Comparison of ENCODE assay signal across 11 mouse cellular contexts in the genomic region with DNA sequence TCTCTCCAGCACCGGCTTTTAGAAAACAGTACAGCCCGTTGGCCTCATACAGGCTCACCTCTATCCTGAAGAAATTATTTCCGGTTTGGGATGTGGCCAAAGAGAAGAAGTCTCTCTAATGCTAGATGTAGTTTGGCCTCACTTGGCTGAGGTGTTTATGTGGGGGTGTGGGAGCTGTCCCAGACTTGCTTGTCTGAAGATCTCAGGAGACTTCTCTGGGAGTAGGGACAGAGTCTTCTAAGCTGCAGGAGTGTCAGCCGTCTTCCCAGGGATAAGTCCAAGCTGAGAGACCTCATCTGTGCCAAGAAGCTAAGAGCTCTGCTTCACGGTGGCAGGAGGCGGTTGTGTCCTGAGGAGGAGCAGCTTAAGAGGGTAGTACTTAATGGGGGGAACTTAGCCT. TPM values are rescaled to one million over a fixed set of nuclear protein-coding genes. Genes with fewer than 3 reads are reported as not detected.
DNase-seq lines count a peak whose midpoint lies in the region; ATAC-seq and TF ChIP-seq lines count a peak whose summit lies in the region.
"Had no signal": no experiment of that assay in that cellular context is flagged by ENCODE, and none has a peak within 500 bp of the region (broad histone marks: within the 10 kb centered on the region; RNA-seq: fewer than 3 reads in every experiment).

No protein-coding gene starts in this region.

- H3K4me2 ChIP-seq in midbrain, postnatal 0 days (ENCODE audit: low read depth, low read length, poor library complexity, severe bottlenecking) = no peak overlapping the region
- H3K4me2 ChIP-seq in hindbrain, embryonic 15.5 days = no peak overlapping the region
- H3K4me2 ChIP-seq: embryonic facial prominence, embryonic 15.5 days; lung, embryonic 15.5 days had no signal

- TF ChIP-seq POLR2A in thymus, adult 2 months (IDR thresholded peaks at IDR 0.05; ENCODE audit: control insufficient read depth, extremely low read depth, insufficient read depth, low read length, poor library complexity) = no peak

- peak; percentile 34 for DNase-seq in cerebellum, adult 9-11 months
- no peak for DNase-seq in cerebellum, adult 9-10 months
- DNase-seq in midbrain, embryonic 10.5 days (ENCODE audit: low spot score) = peak; percentile 28
- DNase-seq in midbrain, postnatal 0 days (ENCODE audit: low spot score) = no peak
- peak; percentile 57 for DNase-seq in testis, postnatal 14 days (ENCODE audit: low spot score)
- no peak for DNase-seq in thymus, adult 2 months
- no peak for DNase-seq in urinary bladder, postnatal 4 days (ENCODE audit: low spot score in 2 of 2)
- DNase-seq: layer of hippocampus, postnatal 36 days had no signal

- no peak for TF ChIP-seq CTCF in midbrain, postnatal 0 days (IDR thresholded peaks at IDR 0.05)
- no peak for TF ChIP-seq CTCF in thymus, adult 2 months (IDR thresholded peaks at IDR 0.05; ENCODE audit: borderline replicate concordance, control insufficient read depth, extremely low read depth, insufficient read depth, low read length, poor library complexity)

- peaks cover 88% of the 10 kb centered on the region for H3K4me1 ChIP-seq in midbrain, embryonic 10.5 days
- H3K4me1 ChIP-seq in midbrain, postnatal 0 days (ENCODE audit: insufficient read depth, low read length) = peaks cover 34% of the 10 kb centered on the region
- peaks cover 53% of the 10 kb centered on the region for H3K4me1 ChIP-seq in hindbrain, embryonic 15.5 days (replicated peaks)
- H3K4me1 ChIP-seq in thymus, adult 2 months (replicated peaks; ENCODE audit: control insufficient read depth, insufficient read depth, low read length) = peaks cover 30% of the 10 kb centered on the region

- H3K9ac ChIP-seq in midbrain, postnatal 0 days (replicated peaks; ENCODE audit: low read length, poor library complexity, severe bottlenecking) = no peak overlapping the region; the same call in 1 of the 2 replicates
- H3K9ac ChIP-seq in hindbrain, embryonic 15.5 days = no peak overlapping the region
- H3K9ac ChIP-seq: embryonic facial prominence, embryonic 15.5 days; lung, embryonic 15.5 days had no signal

- H3K27me3 ChIP-seq in midbrain, embryonic 10.5 days (ENCODE audit: low read depth, poor library complexity, severe bottlenecking) = no peaks in the 10 kb centered on the region
- no peaks in the 10 kb centered on the region for H3K27me3 ChIP-seq in midbrain, postnatal 0 days (ENCODE audit: insufficient read depth, low read length)
- no peaks in the 10 kb centered on the region for H3K27me3 ChIP-seq in hindbrain, embryonic 15.5 days
- no peaks in the 10 kb centered on the region for H3K27me3 ChIP-seq in thymus, adult 2 months (ENCODE audit: control insufficient read depth, insufficient read depth, low read length)
- H3K27me3 ChIP-seq: embryonic facial prominence, embryonic 15.5 days; lung, embryonic 15.5 days had no signal

- ATAC-seq in midbrain, postnatal 0 days (ENCODE audit: low FRiP score) = no peak
- no peak for ATAC-seq in hindbrain, embryonic 15.5 days (ENCODE audit: low FRiP score, low read depth)

- peaks cover 18% of the 10 kb centered on the region for H3K36me3 ChIP-seq in midbrain, embryonic 10.5 days
- H3K36me3 ChIP-seq in midbrain, postnatal 0 days (ENCODE audit: insufficient read depth, low read length) = no peaks in the 10 kb centered on the region
- no peaks in the 10 kb centered on the region for H3K36me3 ChIP-seq in hindbrain, embryonic 15.5 days
- H3K36me3 ChIP-seq in thymus, adult 2 months (ENCODE audit: control insufficient read depth, insufficient read depth, low read length) = no peaks in the 10 kb centered on the region
- H3K36me3 ChIP-seq: embryonic facial prominence, embryonic 15.5 days; lung, embryonic 15.5 days had no signal

- no peaks in the 10 kb centered on the region for H3K9me3 ChIP-seq in midbrain, embryonic 10.5 days (replicated peaks)
- no peaks in the 10 kb centered on the region for H3K9me3 ChIP-seq in midbrain, postnatal 0 days (ENCODE audit: low read length)
- H3K9me3 ChIP-seq in hindbrain, embryonic 15.5 days = no peaks in the 10 kb centered on the region
- H3K9me3 ChIP-seq: embryonic facial prominence, embryonic 15.5 days; lung, embryonic 15.5 days had no signal

- H3K27ac ChIP-seq in midbrain, embryonic 10.5 days (replicated peaks) = peak overlapping the region; percentile 81
- no peak overlapping the region for H3K27ac ChIP-seq in midbrain, postnatal 0 days (ENCODE audit: low read depth, low read length)
- H3K27ac ChIP-seq in hindbrain, embryonic 15.5 days (replicated peaks) = peak overlapping the region; percentile 44
- H3K27ac ChIP-seq in thymus, adult 2 months (ENCODE audit: control insufficient read depth, insufficient read depth, low read length) = no peak overlapping the region
- H3K27ac ChIP-seq: embryonic facial prominence, embryonic 15.5 days; lung, embryonic 15.5 days had no signal

- peak overlapping the region; percentile 34 for H3K4me3 ChIP-seq in midbrain, embryonic 10.5 days
- no peak overlapping the region for H3K4me3 ChIP-seq in midbrain, postnatal 0 days (ENCODE audit: low read depth, low read length)
- no peak overlapping the region for H3K4me3 ChIP-seq in hindbrain, embryonic 15.5 days
- no peak overlapping the region for H3K4me3 ChIP-seq in thymus, adult 2 months (ENCODE audit: control insufficient read depth, insufficient read depth, low read length)
- H3K4me3 ChIP-seq: embryonic facial prominence, embryonic 15.5 days; lung, embryonic 15.5 days had no signal

- 54% methylated on average over 6 of the region's 6 CpGs for WGBS in midbrain, embryonic 10.5 days
- WGBS in midbrain, postnatal 0 days = 55% methylated on average over 6 of the region's 6 CpGs
- WGBS in hindbrain, embryonic 15.5 days = 39% methylated on average over 6 of the region's 6 CpGs
- WGBS in thymus, adult 2 months = 95% methylated on average over 6 of the region's 6 CpGs

RNA-seq across cellular contexts. Expression of a gene that starts 5.8 kb away (rescaled TPM):
- 26.5 and 29.7 TPM in 2 replicates for polyA plus RNA-seq in midbrain, embryonic 10.5 days (2016; fragmentation: Nextera tagmentation; extraction: Ambion mirVana)
- 107 and 154 TPM in 2 replicates for total RNA-seq in midbrain, postnatal 0 days (2014; rRNA removed)
- 58.7 and 61.6 TPM in 2 replicates for polyA plus RNA-seq in midbrain, postnatal 0 days (2015; fragmentation: Nextera tagmentation; extraction: Ambion mirVana)
- 58.3 and 58.4 TPM in 2 replicates for polyA plus RNA-seq in hindbrain, embryonic 15.5 days (2015; fragmentation: Nextera tagmentation; extraction: Ambion mirVana)
- polyA plus RNA-seq in thymus, adult 2 months (2012; rRNA removed) = 96.5 and 103 TPM in 2 replicates

RNA-seq across cellular contexts. Expression of a gene that starts 26.1 kb away (rescaled TPM):
- polyA plus RNA-seq in midbrain, embryonic 10.5 days (2016; fragmentation: Nextera tagmentation; extraction: Ambion mirVana) = 147 and 155 TPM in 2 replicates
- total RNA-seq in midbrain, postnatal 0 days (2014; rRNA removed) = 8.1 and 8.6 TPM in 2 replicates
- 68.0 and 80.0 TPM in 2 replicates for polyA plus RNA-seq in midbrain, postnatal 0 days (2015; fragmentation: Nextera tagmentation; extraction: Ambion mirVana)
- polyA plus RNA-seq in hindbrain, embryonic 15.5 days (2015; fragmentation: Nextera tagmentation; extraction: Ambion mirVana) = 75.9 and 94.1 TPM in 2 replicates
- 1.4 and 2.9 TPM in 2 replicates for polyA plus RNA-seq in thymus, adult 2 months (2012; rRNA removed)

Comparison
In these comparisons a context has a peak if more than half of its experiments do, and no peak if none do; other contexts are left out.
1. DNase-seq: peak in cerebellum, adult 9-11 months (single experiment), midbrain, embryonic 10.5 days (single experiment) and testis, postnatal 14 days (single experiment); none in cerebellum, adult 9-10 months (single experiment), midbrain, postnatal 0 days (single experiment), thymus, adult 2 months (single experiment) and urinary bladder, postnatal 4 days (0 of 2).
2. H3K27ac ChIP-seq: peak in midbrain, embryonic 10.5 days (single experiment) and hindbrain, embryonic 15.5 days (single experiment); none in midbrain, postnatal 0 days (single experiment) and thymus, adult 2 months (single experiment).
3. RNA of a gene that starts 26.1 kb away (polyA plus RNA-seq): 147 to 155 TPM in midbrain, embryonic 10.5 days, 75.9 to 94.1 TPM in hindbrain, embryonic 15.5 days and 68.0 to 80.0 TPM in midbrain, postnatal 0 days; 1.4 to 2.9 TPM in thymus, adult 2 months; every median in the first group is over 10 times any median in the second.